Mouse (Mus musculus) hindbrain, postnatal 0 days (tissue): ENCODE measurements around the gene Ldlrad3. TPM values are rescaled to one million over a fixed set of nuclear protein-coding genes. Genes with fewer than 3 reads are reported as not detected.

Experiments
- ATAC-seq: fragments of 200-750 bp; cut with Nextera tagmentation; 2 replicates; pipeline ENCODE4 v1.8.0; 2017; ENCODE audit warnings: mild to moderate bottlenecking, moderate TSS enrichment, moderate library complexity
- DNase-seq: peaks from one replicate; pipeline ENCODE4 v3.0.0-alpha.2; 2015; ENCODE audit warnings: low spot score
- H3K27ac ChIP-seq: fragments of 300-500 bp; sonication (generic); 2 replicates; pipeline ENCODE4 v1.5.1; 2014; ENCODE audit warnings: mild to moderate bottlenecking
- H3K27me3 ChIP-seq: fragments of 300-500 bp; sonication (generic); 2 replicates; pipeline ENCODE4 v1.6.1; 2014; ENCODE audit warnings: low read length, mixed read lengths; ENCODE audit not compliant: insufficient read depth
- H3K36me3 ChIP-seq: fragments of 300-500 bp; sonication (generic); 2 replicates; pipeline ENCODE4 v1.6.1; 2014; ENCODE audit warnings: low read length, mixed read lengths; ENCODE audit not compliant: insufficient read depth
- H3K4me1 ChIP-seq: fragments of 300-500 bp; sonication (generic); 2 replicates; pipeline ENCODE4 v1.6.1; 2014; ENCODE audit warnings: antibody characterized with exemption, low read length, mixed read lengths; ENCODE audit not compliant: insufficient read depth
- H3K4me2 ChIP-seq: fragments of 300-500 bp; sonication (generic); 2 replicates; pipeline ENCODE4 v1.6.1; 2014; ENCODE audit warnings: low read depth, mild to moderate bottlenecking, low read length, moderate library complexity, mixed read lengths
- H3K4me3 ChIP-seq: fragments of 300-500 bp; sonication (generic); 2 replicates; pipeline ENCODE4 v1.5.1; 2014; ENCODE audit warnings: low read length
- H3K9ac ChIP-seq: fragments of 300-500 bp; sonication (generic); replicated peaks from 2 replicates; pipeline ENCODE4 v1.6.1; 2014; ENCODE audit warnings: mild to moderate bottlenecking, low read length, moderate library complexity, mixed read lengths
- H3K9me3 ChIP-seq: fragments of 300-500 bp; sonication (generic); 2 replicates; pipeline ENCODE4 v1.6.1; 2016; ENCODE audit warnings: low read length, mixed read lengths
- CTCF ChIP-seq: IDR thresholded peaks from 2 replicates; pipeline ENCODE4 v1.5.1; 2016; ENCODE audit warnings: antibody characterized with exemption, control low read depth, low read depth
- WGBS: fragments of 180-500 bp; shearing (Covaris S2); extraction: QIAGEN DNeasy Blood & Tissue Kit; methylation state at CpG from one replicate; pipeline ENCODE4 v1.1.7; 2014; 5-methylcytosine and 5-hydroxymethylcytosine counted together
- polyA plus RNA-seq: library from polyadenylated mRNA; unstranded; fragments of >200 nt; fragmentation: Nextera tagmentation; extraction: Ambion mirVana; gene quantifications from 2 replicates; pipeline ENCODE4 v1.2.1, GENCODE M21; 2015
- total RNA-seq: library from RNA; depleted of rRNA; stranded (reverse); fragments of >200 nt; gene quantifications from 2 replicates; pipeline ENCODE4 v1.2.3, GENCODE M21; 2014

Gene Ldlrad3
- total and polyA plus RNA-seq, 2 experiments from 2014 or later: 21.6 to 32.4 TPM

DNA sequence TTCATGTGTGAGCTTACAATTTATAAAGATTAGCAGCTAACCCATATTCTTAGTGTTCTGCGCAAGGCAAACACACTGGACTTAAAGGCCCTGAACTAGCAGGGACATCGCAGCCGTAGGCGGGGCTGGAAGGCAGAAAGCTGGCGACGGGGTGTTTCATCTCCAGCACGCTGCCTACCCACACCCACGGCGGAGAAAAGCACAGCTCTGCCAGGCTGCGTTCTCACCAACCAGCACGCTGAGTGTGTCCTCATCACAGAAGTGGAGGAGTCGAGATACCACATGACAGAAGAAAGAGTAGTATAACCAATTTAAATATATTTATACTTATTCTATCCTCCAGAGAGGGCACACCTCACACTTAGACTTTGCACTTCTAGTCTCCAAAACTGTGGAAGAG is 82.2 kb downstream of the Ldlrad3 start:
- ATAC-seq: no peak
- Histone ChIP-seq H3K4me1 (no peaks in the 10 kb centered on the region), H3K4me3 (no peak overlapping the region), H3K9me3 (no peaks in the 10 kb centered on the region), H3K36me3 (no peaks in the 10 kb centered on the region), H3K9ac (no peak overlapping the region), H3K27ac (no peak overlapping the region), H3K4me2 (no peak overlapping the region), H3K27me3 (no peaks in the 10 kb centered on the region)
- no peak for DNase-seq
- WGBS: 85% methylated on average over 12 of the region's 12 CpGs
- no peak for TF ChIP-seq CTCF

DNA sequence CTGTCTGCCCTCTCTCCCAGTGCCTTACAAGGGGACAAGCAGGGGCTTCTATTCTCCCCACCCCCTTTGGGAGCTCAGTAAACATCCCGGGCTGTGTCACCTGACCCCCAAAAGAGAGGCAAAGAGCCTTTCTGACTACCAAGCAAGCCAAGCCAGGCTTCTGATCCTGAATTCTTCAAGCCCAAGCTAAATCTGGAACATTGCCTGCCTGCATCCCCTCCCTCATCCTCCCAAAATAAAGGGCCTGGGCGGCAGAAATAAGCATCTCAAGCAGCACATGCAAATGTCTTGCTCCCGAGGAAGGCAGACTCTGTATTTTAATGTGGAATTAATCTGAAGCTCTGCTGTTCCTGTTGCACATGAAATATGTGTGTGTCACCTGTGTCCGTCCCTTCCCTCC is 85.7 kb downstream of the Ldlrad3 start:
- Histone ChIP-seq H3K4me3 (no peak overlapping the region), H3K36me3 (no peaks in the 10 kb centered on the region), H3K4me2 (no peak overlapping the region), H3K27ac (no peak overlapping the region), H3K9ac (no peak overlapping the region), H3K9me3 (no peaks in the 10 kb centered on the region), H3K4me1 (no peaks in the 10 kb centered on the region), H3K27me3 (no peaks in the 10 kb centered on the region)
- no peak for TF ChIP-seq CTCF
- no peak for ATAC-seq
- 50% methylated on average over 4 of the region's 4 CpGs for WGBS
- DNase-seq: no peak

DNA sequence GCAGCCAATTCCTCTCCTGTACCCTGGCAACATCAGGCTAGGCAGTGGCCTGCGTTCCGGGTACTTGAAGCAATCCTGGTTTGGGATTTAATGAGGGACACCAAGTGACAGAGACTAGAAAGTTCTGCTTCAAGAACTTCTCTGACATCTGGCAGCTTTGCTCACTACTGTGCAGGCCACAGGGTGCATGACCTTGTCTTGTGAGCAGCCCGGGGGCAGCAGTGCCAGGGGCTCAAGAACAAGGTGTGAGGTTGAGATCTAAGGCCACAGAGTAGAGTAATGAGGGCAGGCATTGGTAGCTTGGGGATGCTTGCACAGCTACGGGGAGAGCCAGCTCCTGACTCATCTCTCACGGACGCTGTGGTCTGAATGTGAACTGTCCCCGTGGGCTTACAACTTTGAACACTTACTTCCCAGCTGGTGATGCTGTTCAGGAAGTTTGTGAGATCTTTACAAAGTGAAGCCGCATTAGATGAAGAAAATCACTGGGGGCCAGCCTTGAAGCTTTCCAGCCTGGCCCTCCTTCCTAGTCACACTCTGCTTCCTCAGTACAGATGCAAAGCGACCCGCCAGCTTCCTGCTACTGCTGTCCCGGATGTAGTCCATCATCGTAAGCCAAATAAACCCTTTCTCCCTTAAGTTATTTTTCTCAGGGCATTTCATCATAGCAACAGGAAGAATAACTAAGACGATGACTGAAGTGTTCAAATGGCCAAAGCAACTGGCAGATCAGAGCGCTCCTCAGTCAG is 86.3 kb downstream of the Ldlrad3 start:
- H3K4me2 ChIP-seq: no peak overlapping the region
- 79% methylated on average over 14 of the region's 14 CpGs for WGBS
- ATAC-seq: no peak

DNA sequence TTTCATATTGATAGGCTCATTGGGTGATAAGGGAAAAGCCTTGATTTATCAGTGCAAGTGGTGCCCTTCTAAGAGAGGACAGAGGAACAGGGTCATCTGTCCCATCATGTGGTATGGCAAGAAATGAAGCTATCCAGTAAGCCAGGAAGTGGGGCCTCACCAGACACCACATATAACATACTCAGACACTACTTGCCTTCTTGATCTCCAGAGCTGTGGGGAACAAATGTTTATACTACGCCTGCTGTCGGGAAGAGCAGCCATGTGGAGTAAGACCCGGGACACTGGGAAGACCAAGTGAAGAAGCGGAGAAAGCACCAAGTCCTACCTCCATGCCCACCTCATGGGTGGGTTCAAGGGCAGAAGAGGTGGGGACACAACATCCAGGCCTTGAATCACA is 86.9 kb downstream of the Ldlrad3 start:
- Histone ChIP-seq H3K9me3 (no peaks in the 10 kb centered on the region), H3K9ac (no peak overlapping the region), H3K4me2 (no peak overlapping the region), H3K36me3 (no peaks in the 10 kb centered on the region), H3K27me3 (no peaks in the 10 kb centered on the region), H3K4me1 (peaks cover 9% of the 10 kb centered on the region), H3K4me3 (no peak overlapping the region), H3K27ac (no peak overlapping the region)
- no peak for DNase-seq
- no peak for ATAC-seq
- WGBS: 95% methylated on average over 4 of the region's 4 CpGs
- TF ChIP-seq CTCF: no peak

More for the DNA sequence above, 86.3 kb downstream of the Ldlrad3 start:
- TF ChIP-seq CTCF: no peak
- Histone ChIP-seq H3K4me3 (no peak overlapping the region), H3K27ac (no peak overlapping the region), H3K9ac (no peak overlapping the region), H3K9me3 (no peaks in the 10 kb centered on the region), H3K27me3 (no peaks in the 10 kb centered on the region), H3K4me1 (peaks cover 4% of the 10 kb centered on the region; the same call in 1 of the 2 replicates), H3K36me3 (no peaks in the 10 kb centered on the region)
- no peak for DNase-seq

DNA sequence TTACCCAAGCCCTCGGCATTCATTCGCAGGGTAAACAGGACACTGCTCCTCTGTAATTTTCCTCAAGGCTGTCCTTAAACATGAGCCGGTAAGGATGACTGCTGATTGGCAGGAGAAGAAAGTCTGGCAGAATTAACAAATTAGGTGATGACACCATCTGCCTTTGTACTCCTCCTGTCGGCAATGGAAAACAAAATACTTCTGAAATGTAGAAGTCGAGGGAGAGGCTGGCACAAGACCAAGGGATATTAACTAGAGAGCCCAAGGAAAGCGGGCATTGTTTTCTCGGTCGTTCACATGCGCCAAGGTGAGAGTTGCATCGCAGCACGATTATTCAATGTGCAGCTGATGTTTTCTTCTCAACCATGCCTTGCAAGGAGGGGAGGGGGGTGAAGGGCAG is 91.4 kb downstream of the Ldlrad3 start:
- H3K4me2 ChIP-seq: peak overlapping the region; percentile 23; the same call in 1 of the 2 replicates
- H3K36me3 ChIP-seq: no peaks in the 10 kb centered on the region
- TF ChIP-seq CTCF: peak; percentile 8; the same call in 1 of the 2 replicates
- peaks cover 19% of the 10 kb centered on the region for H3K4me1 ChIP-seq
- DNase-seq (peak; percentile 66), ATAC-seq (no peak; the same call in 1 of the 2 replicates)
- no peaks in the 10 kb centered on the region for H3K27me3 ChIP-seq
- H3K9ac ChIP-seq: no peak overlapping the region
- H3K27ac ChIP-seq: 0 out of 2 replicates have a peak overlapping the region, but pooled peaks have one; percentile 26
- H3K4me3 ChIP-seq: no peak overlapping the region
- WGBS: 16% methylated on average over 11 of the region's 11 CpGs
- H3K9me3 ChIP-seq: no peaks in the 10 kb centered on the region

DNA sequence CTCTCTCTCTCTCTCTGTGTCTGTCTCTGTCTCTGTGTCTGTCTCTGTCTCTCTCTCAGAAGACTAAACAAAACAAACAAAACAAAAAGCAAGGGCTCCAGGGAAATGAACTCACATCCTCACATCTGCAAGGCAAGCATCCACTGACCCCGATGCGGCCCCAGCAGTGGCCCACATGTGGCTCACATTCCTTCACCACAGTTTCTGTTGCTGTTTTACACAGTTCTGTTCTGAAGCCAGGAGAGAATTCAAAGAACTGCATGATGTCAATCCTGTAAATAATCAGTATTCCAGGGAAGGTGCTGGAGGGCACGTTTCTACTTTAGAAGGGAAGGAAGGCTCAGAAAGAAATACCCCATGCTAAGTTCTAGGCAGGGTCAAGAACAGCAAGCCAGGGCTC is 91.9 kb downstream of the Ldlrad3 start:
- H3K36me3 ChIP-seq: no peaks in the 10 kb centered on the region
- H3K4me3 ChIP-seq: no peak overlapping the region
- WGBS: 40% methylated on average over 3 of the region's 3 CpGs
- peak overlapping the region; percentile 23; the same call in 1 of the 2 replicates for H3K4me2 ChIP-seq
- ATAC-seq: no peak
- no peak for TF ChIP-seq CTCF
- H3K9ac ChIP-seq: no peak overlapping the region
- 0 out of 2 replicates have a peak overlapping the region, but pooled peaks have one; percentile 26 for H3K27ac ChIP-seq
- no peak for DNase-seq
- no peaks in the 10 kb centered on the region for H3K9me3 ChIP-seq
- H3K4me1 ChIP-seq: peaks cover 19% of the 10 kb centered on the region
- no peaks in the 10 kb centered on the region for H3K27me3 ChIP-seq

DNA sequence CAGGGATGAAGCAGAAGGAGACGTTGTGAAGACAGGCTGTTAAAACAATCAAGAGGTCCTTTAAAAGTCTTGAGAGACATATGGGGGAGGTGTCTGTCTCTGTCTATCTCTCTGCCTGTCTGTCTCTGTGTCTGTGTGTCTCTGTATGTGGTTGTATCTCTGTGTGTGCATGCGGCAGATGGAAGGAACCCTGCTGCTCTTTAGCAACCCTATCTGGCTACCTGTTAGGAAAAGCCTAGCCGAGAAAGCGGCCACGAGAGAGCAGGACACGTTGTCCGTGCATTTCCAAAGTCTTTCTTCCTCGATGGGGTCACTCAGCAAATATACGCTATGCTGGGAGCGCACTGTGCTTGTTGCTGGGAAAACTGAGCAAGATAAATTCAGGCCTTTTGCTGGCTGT is 93.6 kb downstream of the Ldlrad3 start:
- no peak overlapping the region for H3K9ac ChIP-seq
- H3K4me3 ChIP-seq: no peak overlapping the region
- TF ChIP-seq CTCF: no peak
- 82% methylated on average over 10 of the region's 10 CpGs for WGBS
- H3K4me1 ChIP-seq: peaks cover 19% of the 10 kb centered on the region
- no peak overlapping the region for H3K4me2 ChIP-seq
- H3K27me3 ChIP-seq: no peaks in the 10 kb centered on the region
- H3K27ac ChIP-seq: no peak overlapping the region
- no peak for ATAC-seq
- DNase-seq: no peak
- H3K36me3 ChIP-seq: no peaks in the 10 kb centered on the region
- H3K9me3 ChIP-seq: no peaks in the 10 kb centered on the region
